23 mouse cellular contexts compared by ENCODE assay signal in genomic region chr8:105472983-105473382, GRCm38 (mm10). TPM values are rescaled to one million over a fixed set of nuclear protein-coding genes. Genes with fewer than 3 reads are reported as not detected.
DNase-seq lines count a peak whose midpoint lies in the region; ATAC-seq and TF ChIP-seq lines count a peak whose summit lies in the region.
"Had no signal": no experiment of that assay in that cellular context is flagged by ENCODE, and none has a peak within 500 bp of the region (broad histone marks: within the 10 kb centered on the region; RNA-seq: fewer than 3 reads in every experiment).

No protein-coding gene starts in this region.

- H3K27me3 ChIP-seq in heart, embryonic 11.5 days (ENCODE audit: control insufficient read depth, insufficient read depth, low read length), result peaks cover 18% of the 10 kb centered on the region
- H3K27me3 ChIP-seq in midbrain, embryonic 11.5 days (ENCODE audit: control insufficient read depth, insufficient read depth, low read length), result peaks cover 19% of the 10 kb centered on the region
- H3K27me3 ChIP-seq in midbrain, embryonic 16.5 days (ENCODE audit: control insufficient read depth, insufficient read depth, low read depth, low read length), result no peaks in the 10 kb centered on the region
- peaks cover 56% of the 10 kb centered on the region for H3K27me3 ChIP-seq in limb, embryonic 10.5 days (ENCODE audit: low read depth, poor library complexity, severe bottlenecking)
- H3K27me3 ChIP-seq: Patski had no signal

- no peak overlapping the region for H3K9ac ChIP-seq in heart, embryonic 11.5 days (ENCODE audit: low read depth, low read length)
- no peak overlapping the region for H3K9ac ChIP-seq in midbrain, embryonic 11.5 days (ENCODE audit: low read length)
- no peak overlapping the region for H3K9ac ChIP-seq in midbrain, embryonic 16.5 days (ENCODE audit: low read depth, low read length)
- H3K9ac ChIP-seq: embryonic facial prominence, embryonic 13.5 days; forebrain, embryonic 13.5 days; hindbrain, embryonic 12.5 days had no signal

- no peak for TF ChIP-seq CTCF in gastrocnemius, adult 2 months (IDR thresholded peaks at IDR 0.05)

- H3K9me3 ChIP-seq in heart, embryonic 11.5 days (replicated peaks; ENCODE audit: control insufficient read depth, low read length), result no peaks in the 10 kb centered on the region
- no peaks in the 10 kb centered on the region for H3K9me3 ChIP-seq in midbrain, embryonic 11.5 days (ENCODE audit: control insufficient read depth, low read length)
- no peaks in the 10 kb centered on the region for H3K9me3 ChIP-seq in midbrain, embryonic 16.5 days (replicated peaks; ENCODE audit: control insufficient read depth, low read length, poor library complexity, severe bottlenecking)
- H3K9me3 ChIP-seq in limb, embryonic 10.5 days (replicated peaks), result no peaks in the 10 kb centered on the region
- H3K9me3 ChIP-seq: embryonic facial prominence, embryonic 13.5 days; forebrain, embryonic 13.5 days; heart, embryonic 13.5 days; hindbrain, embryonic 12.5 days had no signal

- intact Hi-C loops in gastrocnemius, adult 2 months (cut with DNase I), result no loop called here
- intact Hi-C loops in gastrocnemius, postnatal 36 days (cut with DNase I), result no loop called here

- DNase-seq in gastrocnemius, adult 2 months, result peak; percentile 22
- no peak for DNase-seq in gastrocnemius, postnatal 36 days
- no peak for DNase-seq in heart, postnatal 4 days
- peak; percentile 87 for DNase-seq in midbrain, embryonic 11.5 days (ENCODE audit: low spot score, missing footprints)
- no peak for DNase-seq in limb, embryonic 10.5 days (ENCODE audit: low spot score)
- DNase-seq in adrenal gland, postnatal 25 days, result no peak
- DNase-seq: adrenal gland, postnatal 14 days; cerebellum, adult 2 months; kidney, adult 18-20 months had no signal

- 40% methylated on average over 9 of the region's 9 CpGs for WGBS in heart, embryonic 11.5 days (ENCODE audit: insufficient replicate concordance)
- WGBS in midbrain, embryonic 11.5 days, result 34% methylated on average over 9 of the region's 9 CpGs
- WGBS in midbrain, embryonic 16.5 days, result 59% methylated on average over 9 of the region's 9 CpGs
- WGBS in limb, embryonic 10.5 days, result 36% methylated on average over 9 of the region's 9 CpGs

- ATAC-seq in heart, embryonic 11.5 days (replicated peaks; ENCODE audit: insufficient number of reproducible peaks, low FRiP score, low TSS enrichment), result no peak
- no peak for ATAC-seq in midbrain, embryonic 11.5 days (ENCODE audit: low FRiP score)
- no peak for ATAC-seq in midbrain, embryonic 16.5 days
- ATAC-seq: activated CD4-positive, CD25-positive, alpha-beta regulatory T cell, adult 4 months; forebrain, embryonic 13.5 days; hindbrain, postnatal 0 days; Patski had no signal

- H3K4me3 ChIP-seq in gastrocnemius, adult 2 months, result no peak overlapping the region
- H3K4me3 ChIP-seq in heart, embryonic 11.5 days (ENCODE audit: low read depth, low read length), result no peak overlapping the region
- no peak overlapping the region for H3K4me3 ChIP-seq in midbrain, embryonic 11.5 days (ENCODE audit: low read depth, low read length)
- no peak overlapping the region for H3K4me3 ChIP-seq in midbrain, embryonic 16.5 days (ENCODE audit: low read depth, low read length)
- H3K4me3 ChIP-seq in limb, embryonic 10.5 days, result no peak overlapping the region
- H3K4me3 ChIP-seq: embryonic facial prominence, embryonic 13.5 days; forebrain, embryonic 13.5 days; heart, embryonic 13.5 days; hindbrain, embryonic 12.5 days had no signal

- peaks cover 52% of the 10 kb centered on the region for H3K4me1 ChIP-seq in heart, embryonic 11.5 days (ENCODE audit: control insufficient read depth, insufficient read depth, low read length)
- H3K4me1 ChIP-seq in midbrain, embryonic 11.5 days (ENCODE audit: control insufficient read depth, insufficient read depth, low read length), result peaks cover 65% of the 10 kb centered on the region
- peaks cover 41% of the 10 kb centered on the region for H3K4me1 ChIP-seq in midbrain, embryonic 16.5 days (ENCODE audit: control insufficient read depth, insufficient read depth, low read length)
- H3K4me1 ChIP-seq in limb, embryonic 10.5 days, result peaks cover 80% of the 10 kb centered on the region

- H3K36me3 ChIP-seq in heart, embryonic 11.5 days (ENCODE audit: control insufficient read depth, insufficient read depth, low read length), result 0 out of 2 replicates have a peak, but pooled peaks cover 2% of the 10 kb centered on the region
- H3K36me3 ChIP-seq in midbrain, embryonic 11.5 days (ENCODE audit: control insufficient read depth, insufficient read depth, low read length), result no peaks in the 10 kb centered on the region
- H3K36me3 ChIP-seq in midbrain, embryonic 16.5 days (ENCODE audit: control insufficient read depth, insufficient read depth, low read length), result no peaks in the 10 kb centered on the region; the same call in 1 of the 2 replicates
- peaks cover 16% of the 10 kb centered on the region; the same call in 1 of the 2 replicates for H3K36me3 ChIP-seq in limb, embryonic 10.5 days

- peak overlapping the region; percentile 82 for H3K27ac ChIP-seq in gastrocnemius, adult 2 months
- no peak overlapping the region for H3K27ac ChIP-seq in heart, embryonic 11.5 days (ENCODE audit: low read depth, low read length)
- H3K27ac ChIP-seq in midbrain, embryonic 11.5 days (ENCODE audit: low read depth, low read length), result no peak overlapping the region
- no peak overlapping the region for H3K27ac ChIP-seq in midbrain, embryonic 16.5 days (ENCODE audit: low read length)
- peak overlapping the region; percentile 53; the same call in 1 of the 2 replicates for H3K27ac ChIP-seq in limb, embryonic 10.5 days
- H3K27ac ChIP-seq: embryonic facial prominence, embryonic 13.5 days; forebrain, embryonic 13.5 days; heart, embryonic 13.5 days had no signal

- H3K4me2 ChIP-seq in heart, embryonic 11.5 days, result peak overlapping the region; percentile 23; the same call in 1 of the 2 replicates
- H3K4me2 ChIP-seq in midbrain, embryonic 11.5 days, result no peak overlapping the region
- H3K4me2 ChIP-seq in midbrain, embryonic 16.5 days (ENCODE audit: low read length), result no peak overlapping the region
- H3K4me2 ChIP-seq: embryonic facial prominence, embryonic 13.5 days; forebrain, embryonic 13.5 days had no signal

RNA-seq across cellular contexts. Expression of gene Tppp3, which starts 1.7 kb away (rescaled TPM):
- 10 to 100 TPM; 52.8 to 53.4 TPM for total RNA-seq in gastrocnemius, adult 2 months (2021)
- 10 to 100 TPM; 54.1 to 54.9 TPM for total RNA-seq in gastrocnemius, postnatal 36 days (2021)
- polyA plus RNA-seq in heart, embryonic 11.5 days (2014; fragmentation: Nextera tagmentation; extraction: Ambion mirVana), result 21.0 and 21.1 TPM in 2 replicates
- total RNA-seq in heart, postnatal 4 days (2021), result 10 to 100 TPM; 44.4 to 46.1 TPM
- 106 and 107 TPM in 2 replicates for polyA plus RNA-seq in midbrain, embryonic 11.5 days (2014; fragmentation: Nextera tagmentation; extraction: Ambion mirVana)
- 153 and 159 TPM in 2 replicates for polyA plus RNA-seq in midbrain, embryonic 16.5 days (2015; fragmentation: Nextera tagmentation; extraction: Ambion mirVana)
- 8.4 and 13.5 TPM in 2 replicates for polyA plus RNA-seq in limb, embryonic 10.5 days (2016; fragmentation: Nextera tagmentation; extraction: Ambion mirVana)
- 22.7 and 27.4 TPM in 2 replicates for total RNA-seq in adrenal gland, postnatal 25 days (2021)

RNA-seq across cellular contexts. Expression of gene Zdhhc1, which starts 23.7 kb away (rescaled TPM):
- 10 to 100 TPM in 1 of 2 experiments, 1 to 10 TPM in 1; 9.6 to 11.2 TPM for total RNA-seq in gastrocnemius, adult 2 months (2021)
- total RNA-seq in gastrocnemius, postnatal 36 days (2021), result 1 to 10 TPM; 8.1 to 8.3 TPM
- polyA plus RNA-seq in heart, embryonic 11.5 days (2014; fragmentation: Nextera tagmentation; extraction: Ambion mirVana), result 15.0 and 17.1 TPM in 2 replicates
- total RNA-seq in heart, postnatal 4 days (2021), result 10 to 100 TPM; 14.6 to 15.9 TPM
- polyA plus RNA-seq in midbrain, embryonic 11.5 days (2014; fragmentation: Nextera tagmentation; extraction: Ambion mirVana), result 14.5 and 19.0 TPM in 2 replicates
- 33.6 and 38.4 TPM in 2 replicates for polyA plus RNA-seq in midbrain, embryonic 16.5 days (2015; fragmentation: Nextera tagmentation; extraction: Ambion mirVana)
- polyA plus RNA-seq in limb, embryonic 10.5 days (2016; fragmentation: Nextera tagmentation; extraction: Ambion mirVana), result 18.9 and 25.3 TPM in 2 replicates
- total RNA-seq in adrenal gland, postnatal 25 days (2021), result 17.7 and 20.6 TPM in 2 replicates

RNA-seq across cellular contexts. Expression of gene Hsd11b2, which starts 45.6 kb away (rescaled TPM):
- total RNA-seq in gastrocnemius, adult 2 months (2021), result not detected
- under 1 TPM in 1 of 2 experiments, not detected in 1; 0.22 TPM for total RNA-seq in gastrocnemius, postnatal 36 days (2021)
- 6.4 and 8.2 TPM in 2 replicates for polyA plus RNA-seq in heart, embryonic 11.5 days (2014; fragmentation: Nextera tagmentation; extraction: Ambion mirVana)
- under 1 TPM; 0.43 to 0.52 TPM for total RNA-seq in heart, postnatal 4 days (2021)
- polyA plus RNA-seq in midbrain, embryonic 11.5 days (2014; fragmentation: Nextera tagmentation; extraction: Ambion mirVana), result 19.8 and 24.3 TPM in 2 replicates
- polyA plus RNA-seq in midbrain, embryonic 16.5 days (2015; fragmentation: Nextera tagmentation; extraction: Ambion mirVana), result 2.7 and 3.6 TPM in 2 replicates
- 78.2 and 83.2 TPM in 2 replicates for polyA plus RNA-seq in limb, embryonic 10.5 days (2016; fragmentation: Nextera tagmentation; extraction: Ambion mirVana)
- 0.15 TPM in 1 of 2 replicates, not detected in the other for total RNA-seq in adrenal gland, postnatal 25 days (2021)
- polyA plus RNA-seq: activated CD4-positive, CD25-positive, alpha-beta regulatory T cell, adult 4 months had no signal

RNA-seq across cellular contexts. Expression of gene Lrrc36, which starts 59.6 kb away (rescaled TPM):
- total RNA-seq in gastrocnemius, adult 2 months (2021), result under 1 TPM; 0.64 to 0.73 TPM
- total RNA-seq in gastrocnemius, postnatal 36 days (2021), result under 1 TPM; 0.54 to 0.71 TPM
- not detected in 2 replicates for polyA plus RNA-seq in heart, embryonic 11.5 days (2014; fragmentation: Nextera tagmentation; extraction: Ambion mirVana)
- under 1 TPM; 0.50 to 0.93 TPM for total RNA-seq in heart, postnatal 4 days (2021)
- 1.9 and 2.7 TPM in 2 replicates for polyA plus RNA-seq in midbrain, embryonic 11.5 days (2014; fragmentation: Nextera tagmentation; extraction: Ambion mirVana)
- polyA plus RNA-seq in midbrain, embryonic 16.5 days (2015; fragmentation: Nextera tagmentation; extraction: Ambion mirVana), result 0.85 and 0.89 TPM in 2 replicates
- polyA plus RNA-seq in limb, embryonic 10.5 days (2016; fragmentation: Nextera tagmentation; extraction: Ambion mirVana), result not detected in 2 replicates
- total RNA-seq in adrenal gland, postnatal 25 days (2021), result 3.8 and 6.1 TPM in 2 replicates
- total RNA-seq: MEL had no signal
- polyA plus RNA-seq: activated CD4-positive, CD25-positive, alpha-beta regulatory T cell, adult 4 months; embryonic facial prominence, embryonic 13.5 days; kidney, embryonic 14.5 days; Patski had no signal

RNA-seq across cellular contexts. Expression of gene Kctd19, which starts 59.7 kb away (rescaled TPM):
- under 1 TPM in 1 of 2 experiments, not detected in 1; 0.23 TPM for total RNA-seq in gastrocnemius, adult 2 months (2021)
- not detected for total RNA-seq in gastrocnemius, postnatal 36 days (2021)
- polyA plus RNA-seq in heart, embryonic 11.5 days (2014; fragmentation: Nextera tagmentation; extraction: Ambion mirVana), result not detected in 2 replicates
- not detected for total RNA-seq in heart, postnatal 4 days (2021)
- not detected in 2 replicates for polyA plus RNA-seq in midbrain, embryonic 11.5 days (2014; fragmentation: Nextera tagmentation; extraction: Ambion mirVana)
- not detected in 2 replicates for polyA plus RNA-seq in midbrain, embryonic 16.5 days (2015; fragmentation: Nextera tagmentation; extraction: Ambion mirVana)
- polyA plus RNA-seq in limb, embryonic 10.5 days (2016; fragmentation: Nextera tagmentation; extraction: Ambion mirVana), result not detected in 2 replicates
- total RNA-seq in adrenal gland, postnatal 25 days (2021), result not detected in 2 replicates
- total RNA-seq: gastrocnemius, postnatal 4 days; MEL had no signal
- polyA plus RNA-seq: activated CD4-positive, CD25-positive, alpha-beta regulatory T cell, adult 4 months; embryonic facial prominence, embryonic 13.5 days; forebrain, embryonic 13.5 days; heart, embryonic 13.5 days; heart, postnatal 0 days; hindbrain, embryonic 12.5 days; intestine, embryonic 14.5 days; kidney, embryonic 14.5 days; Patski had no signal

Comparison
In these comparisons a context has a peak if more than half of its experiments do, and no peak if none do; other contexts are left out.
1. DNase-seq: peak in gastrocnemius, adult 2 months (single experiment) and midbrain, embryonic 11.5 days (single experiment); none in gastrocnemius, postnatal 36 days (0 of 2), heart, postnatal 4 days (single experiment), limb, embryonic 10.5 days (single experiment) and adrenal gland, postnatal 25 days (single experiment).
2. H3K27ac ChIP-seq: peak in gastrocnemius, adult 2 months (single experiment) and limb, embryonic 10.5 days (single experiment); none in heart, embryonic 11.5 days (single experiment), midbrain, embryonic 11.5 days (single experiment) and midbrain, embryonic 16.5 days (single experiment).